Mouse (Mus musculus): ENCODE results near the gene Mnd1.

The Mnd1 gene

GRCm38 (mm10) chr3:84090982-84091381, 64.6 kb downstream of the Mnd1 start:
- DNase-seq (ENCODE audit: low spot score): no peak

- DNase-seq (ENCODE audit: low spot score): no peak
Observed at GRCm38 (mm10) chr3:84086921-84087320, 68.7 kb downstream of the Mnd1 start.

GRCm38 (mm10) chr3:84086337-84086736, 69.2 kb downstream of the Mnd1 start:
- DNase-seq (ENCODE audit: low spot score): no peak

- DNase-seq (ENCODE audit: low spot score): no peak
Observed at GRCm38 (mm10) chr3:84085429-84085828, 70.2 kb downstream of the Mnd1 start.

- DNase-seq (ENCODE audit: low spot score): no peak
Observed at GRCm38 (mm10) chr3:84081208-84081722, 74.3 kb downstream of the Mnd1 start.

- no peak for DNase-seq (ENCODE audit: low spot score)
Observed at GRCm38 (mm10) chr3:84080074-84080473, 75.5 kb downstream of the Mnd1 start.

GRCm38 (mm10) chr3:84077505-84077904, 78.1 kb downstream of the Mnd1 start:
- DNase-seq (ENCODE audit: low spot score): no peak

- no peak for DNase-seq (ENCODE audit: low spot score)
Observed at GRCm38 (mm10) chr3:84076543-84077332, 78.8 kb downstream of the Mnd1 start.

GRCm38 (mm10) chr3:84075516-84075915, 80.1 kb downstream of the Mnd1 start:
- no peak for DNase-seq (ENCODE audit: low spot score)

- DNase-seq (ENCODE audit: low spot score): no peak
Observed at GRCm38 (mm10) chr3:84074777-84075176, 80.8 kb downstream of the Mnd1 start.

GRCm38 (mm10) chr3:84071641-84072040, 83.9 kb downstream of the Mnd1 start:
- DNase-seq (ENCODE audit: low spot score): no peak

GRCm38 (mm10) chr3:84070811-84071210, 84.8 kb downstream of the Mnd1 start:
- DNase-seq (ENCODE audit: low spot score): no peak

GRCm38 (mm10) chr3:84068831-84069709, 86.5 kb downstream of the Mnd1 start:
- no peak for DNase-seq (ENCODE audit: low spot score)

- DNase-seq (ENCODE audit: low spot score): no peak
Observed at GRCm38 (mm10) chr3:84065825-84066224, 89.8 kb downstream of the Mnd1 start.

GRCm38 (mm10) chr3:84063369-84063914, 92.1 kb downstream of the Mnd1 start:
- no peak for DNase-seq (ENCODE audit: low spot score)

GRCm38 (mm10) chr3:84061523-84062453, 93.8 kb downstream of the Mnd1 start:
- DNase-seq (ENCODE audit: low spot score): no peak

GRCm38 (mm10) chr3:84060946-84061345, 94.6 kb downstream of the Mnd1 start:
- no peak for DNase-seq (ENCODE audit: low spot score)

- DNase-seq (ENCODE audit: low spot score): no peak
Observed at GRCm38 (mm10) chr3:84060128-84060527, 95.5 kb downstream of the Mnd1 start.

- no peak for DNase-seq (ENCODE audit: low spot score)
Observed at GRCm38 (mm10) chr3:84059676-84060075, 95.9 kb downstream of the Mnd1 start.

GRCm38 (mm10) chr3:84059261-84059660, 96.3 kb downstream of the Mnd1 start:
- DNase-seq (ENCODE audit: low spot score): no peak

GRCm38 (mm10) chr3:84048729-84049175, 106.8 kb downstream of the Mnd1 start:
- DNase-seq (ENCODE audit: low spot score): peak; percentile 48
